Mouse (Mus musculus): Measurements from ENCODE around the gene Fsd1.
A peak's percentile ranks its signal among the peaks of the same experiment; 100 is the strongest.
"Not testable (repeated sequence)": the region's sequence is repeated elsewhere in the genome, so short reads cannot be mapped to it uniquely, and the experiment has no call there.

The Fsd1 gene

GRCm38 (mm10) chr17:55986030-55986961 is at the start of gene Fsd1:
Gene Fsd1, plus strand, starts transcription at chr17:55986509.
- DNase-seq (ENCODE audit: low spot score), result peak; percentile 84

GRCm38 (mm10) chr17:55944387-55944865 is 41.9 kb upstream of the Fsd1 start:
- DNase-seq (ENCODE audit: low spot score), result not testable (repeated sequence)

GRCm38 (mm10) chr17:55944866-55945682 is 41.2 kb upstream of the Fsd1 start:
- peak; percentile 86 for DNase-seq (ENCODE audit: low spot score)

GRCm38 (mm10) chr17:55945696-55946095 is 40.6 kb upstream of the Fsd1 start:
- DNase-seq (ENCODE audit: low spot score), result no peak

GRCm38 (mm10) chr17:55948647-55949046 is 37.7 kb upstream of the Fsd1 start:
- DNase-seq (ENCODE audit: low spot score), result no peak

- DNase-seq (ENCODE audit: low spot score), result no peak
Observed at GRCm38 (mm10) chr17:55949400-55949799, 36.9 kb upstream of the Fsd1 start, which contains the start of gene Zfp119b. Gene Zfp119b, minus strand, starts transcription at chr17:55949500.

GRCm38 (mm10) chr17:55950601-55951000 is 35.7 kb upstream of the Fsd1 start:
- DNase-seq (ENCODE audit: low spot score), result no peak

GRCm38 (mm10) chr17:55952041-55952440 is 34.3 kb upstream of the Fsd1 start:
- DNase-seq (ENCODE audit: low spot score), result no peak

- no peak for DNase-seq (ENCODE audit: low spot score)
Observed at GRCm38 (mm10) chr17:55952447-55953027, 33.8 kb upstream of the Fsd1 start, which contains the start of gene Ebi3. Gene Ebi3, plus strand, starts transcription at chr17:55952640.

GRCm38 (mm10) chr17:55953751-55954150 is 32.6 kb upstream of the Fsd1 start:
- no peak for DNase-seq (ENCODE audit: low spot score)

GRCm38 (mm10) chr17:55954229-55954628 is 32.1 kb upstream of the Fsd1 start:
- DNase-seq (ENCODE audit: low spot score), result no peak

- no peak for DNase-seq (ENCODE audit: low spot score)
Observed at GRCm38 (mm10) chr17:55956129-55956528, 30.2 kb upstream of the Fsd1 start.

GRCm38 (mm10) chr17:55956591-55956990 is 29.7 kb upstream of the Fsd1 start:
- no peak for DNase-seq (ENCODE audit: low spot score)

GRCm38 (mm10) chr17:55957168-55957567 is 29.1 kb upstream of the Fsd1 start:
- peak; percentile 82 for DNase-seq (ENCODE audit: low spot score)

- no peak for DNase-seq (ENCODE audit: low spot score)
Observed at GRCm38 (mm10) chr17:55957726-55958583, 28.4 kb upstream of the Fsd1 start.

- no peak for DNase-seq (ENCODE audit: low spot score)
Observed at GRCm38 (mm10) chr17:55958584-55958886, 27.8 kb upstream of the Fsd1 start.

GRCm38 (mm10) chr17:55958918-55959728 is 27.2 kb upstream of the Fsd1 start, which contains the start of gene Yju2:
Gene Yju2, plus strand, starts transcription at chr17:55959099.
- peak; percentile 99 for DNase-seq (ENCODE audit: low spot score)

- DNase-seq (ENCODE audit: low spot score), result no peak
Observed at GRCm38 (mm10) chr17:55959946-55960740, 26.2 kb upstream of the Fsd1 start.

GRCm38 (mm10) chr17:55960791-55961190 is 25.5 kb upstream of the Fsd1 start:
- no peak for DNase-seq (ENCODE audit: low spot score)

- DNase-seq (ENCODE audit: low spot score), result no peak
Observed at GRCm38 (mm10) chr17:55961631-55962030, 24.7 kb upstream of the Fsd1 start.
